Mouse (Mus musculus): Measurements from ENCODE around the gene Ptpn12.

DNA sequence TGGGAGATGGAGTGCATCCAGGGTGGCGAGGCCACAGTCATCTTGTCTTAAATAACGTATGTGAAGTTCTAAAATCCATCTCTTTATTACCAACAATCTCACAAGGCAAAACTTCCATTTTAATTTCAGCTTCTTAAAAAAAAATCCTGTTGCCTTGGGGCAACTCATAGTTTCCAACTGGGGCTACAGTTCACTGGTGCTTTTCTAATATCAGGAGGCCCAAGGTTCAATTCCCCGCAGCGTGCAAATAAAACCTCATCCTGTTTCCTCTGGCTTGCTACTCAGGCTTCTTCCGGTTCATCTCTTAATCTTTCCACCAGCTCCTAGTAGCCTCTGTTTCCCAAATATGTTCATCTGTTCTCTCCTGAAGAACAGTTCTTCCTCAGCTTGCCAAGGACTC, 17.6 kb downstream of the Ptpn12 start:
- TF ChIP-seq MAFK (IDR thresholded peaks at IDR 0.05; ENCODE audit: insufficient read depth, low read depth, low read length), result no peak
- no peak for TF ChIP-seq ZNF384 (IDR thresholded peaks at IDR 0.05; ENCODE audit: low read depth, low read length)
- no peak for TF ChIP-seq HCFC1 (IDR thresholded peaks at IDR 0.05; ENCODE audit: borderline replicate concordance, insufficient read depth, low read length)

All from ES-E14 (cell line).